Mouse (Mus musculus) heart, postnatal 0 days (tissue): ENCODE measurements around the gene Ric1. TPM values are rescaled to one million over a fixed set of nuclear protein-coding genes. Genes with fewer than 3 reads are reported as not detected.
A peak's percentile ranks its signal among the peaks of the same experiment; 100 is the strongest.

ENCODE experiments used
- ATAC-seq: fragments of 200-750 bp; cut with Nextera tagmentation; 2 replicates; pipeline ENCODE4 v1.8.0; 2017; ENCODE audit warnings: low read depth, moderate number of reproducible peaks, moderate library complexity; ENCODE audit not compliant: insufficient read depth
- DNase-seq: peaks from one replicate; pipeline ENCODE4 v3.0.0-alpha.2; 2016; ENCODE audit warnings: low spot score
- H3K27ac ChIP-seq: fragments of 300-500 bp; sonication (generic); 2 replicates; pipeline ENCODE4 v1.5.1; 2014; ENCODE audit warnings: low read depth, mild to moderate bottlenecking
- H3K27me3 ChIP-seq: fragments of 300-500 bp; sonication (generic); 2 replicates; pipeline ENCODE4 v1.6.1; 2014; ENCODE audit warnings: low read length, mixed read lengths; ENCODE audit not compliant: control insufficient read depth, insufficient read depth
- H3K36me3 ChIP-seq: fragments of 300-500 bp; sonication (generic); replicated peaks from 2 replicates; pipeline ENCODE4 v1.6.1; 2014; ENCODE audit warnings: low read length, mixed read lengths; ENCODE audit not compliant: control insufficient read depth, insufficient read depth
- H3K4me1 ChIP-seq: fragments of 300-500 bp; sonication (generic); 2 replicates; pipeline ENCODE4 v1.6.1; 2014; ENCODE audit warnings: antibody characterized with exemption; ENCODE audit not compliant: control insufficient read depth, insufficient read depth
- H3K4me2 ChIP-seq: fragments of 300-500 bp; sonication (generic); 2 replicates; pipeline ENCODE4 v1.6.1; 2014; ENCODE audit warnings: low read depth, mild to moderate bottlenecking, low read length, moderate library complexity
- H3K4me3 ChIP-seq: fragments of 300-500 bp; sonication (generic); 2 replicates; pipeline ENCODE4 v1.5.1; 2014; ENCODE audit warnings: low read depth, low read length
- H3K9ac ChIP-seq: fragments of 300-500 bp; sonication (generic); replicated peaks from 2 replicates; pipeline ENCODE4 v1.6.1; 2014; ENCODE audit warnings: low read depth, low read length, mixed read lengths
- H3K9me3 ChIP-seq: fragments of 300-500 bp; sonication (generic); replicated peaks from 2 replicates; pipeline ENCODE4 v1.6.1; 2016; ENCODE audit warnings: low read length; ENCODE audit not compliant: control insufficient read depth
- CTCF ChIP-seq: IDR thresholded peaks from 2 replicates; pipeline ENCODE4 v1.5.1; 2016; ENCODE audit warnings: antibody characterized with exemption, control low read depth, low read depth
- EP300 ChIP-seq: IDR thresholded peaks from 2 replicates; pipeline ENCODE4 v1.6.1; 2016; ENCODE audit warnings: antibody characterized with exemption, low read depth
- WGBS: fragments of 180-500 bp; shearing (Covaris S2); extraction: QIAGEN DNeasy Blood & Tissue Kit; methylation state at CpG from one replicate; pipeline ENCODE4 v1.1.7; 2014; 5-methylcytosine and 5-hydroxymethylcytosine counted together
- polyA plus RNA-seq: library from polyadenylated mRNA; unstranded; fragments of >200 nt; fragmentation: Nextera tagmentation; extraction: Ambion mirVana; gene quantifications from 2 replicates; pipeline ENCODE4 v1.2.1, GENCODE M21; 2015
- total RNA-seq: library from RNA; depleted of rRNA; stranded (reverse); fragments of >200 nt; gene quantifications from 2 replicates; pipeline ENCODE4 v1.2.3, GENCODE M21; 2014; ENCODE audit warnings: low replicate concordance

The Ric1 gene
- total and polyA plus RNA-seq, 2 experiments from 2014 or later = 6.0 to 29.9 TPM

- Histone ChIP-seq H3K4me3 (no peak overlapping the region), H3K27me3 (no peaks in the 10 kb centered on the region), H3K4me2 (no peak overlapping the region), H3K4me1 (no peaks in the 10 kb centered on the region), H3K9me3 (no peaks in the 10 kb centered on the region), H3K36me3 (0 out of 2 replicates have a peak, but pooled peaks cover 5% of the 10 kb centered on the region), H3K9ac (no peak overlapping the region), H3K27ac (no peak overlapping the region)
- no peak for DNase-seq
- TF ChIP-seq EP300 (no peak), CTCF (no peak)
- no peak for ATAC-seq
- WGBS = 89% methylated on average over 3 of the region's 3 CpGs
These were observed 6.7 kb upstream of the Ric1 start for GRCm38 (mm10) chr19:29515386-29515785.

- DNase-seq (no peak), ATAC-seq (no peak)
- Histone ChIP-seq H3K4me3 (no peak overlapping the region), H3K27ac (no peak overlapping the region), H3K4me1 (0 out of 2 replicates have a peak, but pooled peaks cover under 1% of the 10 kb centered on the region), H3K36me3 (0 out of 2 replicates have a peak, but pooled peaks cover 5% of the 10 kb centered on the region), H3K27me3 (no peaks in the 10 kb centered on the region), H3K9me3 (no peaks in the 10 kb centered on the region), H3K9ac (no peak overlapping the region), H3K4me2 (no peak overlapping the region)
- TF ChIP-seq EP300 (no peak), CTCF (no peak)
- 77% methylated on average over 10 of the region's 10 CpGs for WGBS
These were observed 6.1 kb upstream of the Ric1 start for GRCm38 (mm10) chr19:29515991-29516390.

- Histone ChIP-seq H3K4me3 (no peak overlapping the region), H3K4me1 (peaks cover 8% of the 10 kb centered on the region), H3K4me2 (no peak overlapping the region), H3K9ac (no peak overlapping the region), H3K27me3 (no peaks in the 10 kb centered on the region), H3K36me3 (0 out of 2 replicates have a peak, but pooled peaks cover 5% of the 10 kb centered on the region), H3K9me3 (no peaks in the 10 kb centered on the region), H3K27ac (no peak overlapping the region)
- DNase-seq = no peak
- WGBS = 84% methylated on average over 7 of the region's 7 CpGs
- TF ChIP-seq EP300 (no peak), CTCF (no peak)
- no peak for ATAC-seq
These were observed 3.7 kb upstream of the Ric1 start for GRCm38 (mm10) chr19:29518409-29518808.

- H3K27me3 ChIP-seq = no peaks in the 10 kb centered on the region
- 72% methylated on average over 4 of the region's 4 CpGs for WGBS
- H3K4me3 ChIP-seq = no peak overlapping the region
- 0 out of 2 replicates have a peak, but pooled peaks cover 5% of the 10 kb centered on the region for H3K36me3 ChIP-seq
- no peak overlapping the region for H3K27ac ChIP-seq
- TF ChIP-seq CTCF (no peak), EP300 (no peak)
- no peak overlapping the region for H3K9ac ChIP-seq
- no peak for DNase-seq
- H3K9me3 ChIP-seq = no peaks in the 10 kb centered on the region
- no peak for ATAC-seq
- H3K4me2 ChIP-seq = no peak overlapping the region
- peaks cover 13% of the 10 kb centered on the region for H3K4me1 ChIP-seq
These were observed 3.2 kb upstream of the Ric1 start for GRCm38 (mm10) chr19:29518922-29519321.

- no peaks in the 10 kb centered on the region for H3K9me3 ChIP-seq
- TF ChIP-seq CTCF (no peak), EP300 (no peak)
- peak overlapping the region; percentile 93 for H3K4me3 ChIP-seq
- peaks cover 19% of the 10 kb centered on the region for H3K4me1 ChIP-seq
- H3K9ac ChIP-seq = peak overlapping the region; percentile 98; the same call in 1 of the 2 replicates
- DNase-seq = no peak
- H3K27me3 ChIP-seq = no peaks in the 10 kb centered on the region
- 28% methylated on average over 10 of the region's 10 CpGs for WGBS
- peak overlapping the region; percentile 92 for H3K4me2 ChIP-seq
- peak overlapping the region; percentile 98 for H3K27ac ChIP-seq
- H3K36me3 ChIP-seq = 0 out of 2 replicates have a peak, but pooled peaks cover 5% of the 10 kb centered on the region
- ATAC-seq = no peak
These were observed 1.0 kb upstream of the Ric1 start for GRCm38 (mm10) chr19:29520996-29521560.
